Mouse (Mus musculus) stomach, embryonic 15.5 days (tissue): ENCODE measurements around the gene Nosip. TPM values are rescaled to one million over a fixed set of nuclear protein-coding genes. Genes with fewer than 3 reads are reported as not detected.
"Not testable (repeated sequence)": the region's sequence is repeated elsewhere in the genome, so short reads cannot be mapped to it uniquely, and the experiment has no call there.

Source experiments
- ATAC-seq: fragments of 200-750 bp; cut with Nextera tagmentation; 2 replicates; pipeline ENCODE4 v1.8.0; 2017; ENCODE audit warnings: low read depth, moderate number of reproducible peaks, moderate TSS enrichment; ENCODE audit not compliant: insufficient read depth, low FRiP score
- H3K27ac ChIP-seq: fragments of 300-500 bp; sonication (generic); 2 replicates; pipeline ENCODE4 v1.5.1; 2015; ENCODE audit warnings: mild to moderate bottlenecking, inconsistent platforms
- H3K27me3 ChIP-seq: fragments of 300-500 bp; sonication (generic); replicated peaks from 2 replicates; pipeline ENCODE4 v1.6.1; 2015; ENCODE audit warnings: inconsistent platforms
- H3K36me3 ChIP-seq: fragments of 300-500 bp; sonication (generic); 2 replicates; pipeline ENCODE4 v1.6.1; 2015; ENCODE audit warnings: inconsistent platforms
- H3K4me1 ChIP-seq: fragments of 300-500 bp; sonication (generic); 2 replicates; pipeline ENCODE4 v1.6.1; 2015; ENCODE audit warnings: inconsistent platforms
- H3K4me2 ChIP-seq: fragments of 300-500 bp; sonication (generic); 2 replicates; pipeline ENCODE4 v1.6.1; 2015; ENCODE audit warnings: mild to moderate bottlenecking, inconsistent platforms
- H3K4me3 ChIP-seq: fragments of 300-500 bp; sonication (generic); replicated peaks from 2 replicates; pipeline ENCODE4 v1.5.1; 2015; ENCODE audit warnings: inconsistent platforms
- H3K9ac ChIP-seq: fragments of 300-500 bp; sonication (generic); 2 replicates; pipeline ENCODE4 v1.6.1; 2015; ENCODE audit warnings: inconsistent platforms
- H3K9me3 ChIP-seq: fragments of 300-500 bp; sonication (generic); 2 replicates; pipeline ENCODE4 v1.6.1; 2016; ENCODE audit warnings: inconsistent platforms
- WGBS: fragments of 180-500 bp; shearing (Covaris S2); methylation state at CpG from one replicate; pipeline ENCODE4 v1.1.7; 2015; 5-methylcytosine and 5-hydroxymethylcytosine counted together
- polyA plus RNA-seq: library from polyadenylated mRNA; unstranded; fragments of >200 nt; fragmentation: Nextera tagmentation; extraction: Ambion mirVana; gene quantifications from 2 replicates; pipeline ENCODE4 v1.2.1, GENCODE M21; 2015

Gene Nosip
- polyA plus RNA-seq, 1 experiment from 2014 or later = 52.8 TPM

DNA sequence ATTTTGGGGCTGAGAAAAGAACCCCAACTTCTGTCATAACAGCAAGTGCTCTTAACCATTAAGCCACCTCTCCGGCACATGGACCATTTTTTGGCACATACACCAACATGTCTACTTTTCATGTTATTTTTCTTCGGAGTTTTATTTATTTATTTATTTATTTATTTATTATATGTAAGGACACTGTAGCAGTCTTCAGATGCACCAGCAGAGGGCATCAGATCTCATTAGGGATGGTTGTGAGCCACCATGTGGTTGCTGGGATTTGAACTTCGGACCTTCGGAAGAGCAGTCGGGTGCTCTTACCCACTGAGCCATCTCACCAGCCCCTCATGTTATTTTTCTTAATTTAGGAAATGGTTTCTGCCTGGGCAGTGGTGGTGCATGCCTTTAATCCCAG is 38.5 kb upstream of the Nosip start:
- not testable (repeated sequence) for H3K9me3 ChIP-seq, H3K9ac ChIP-seq, H3K27ac ChIP-seq, H3K4me2 ChIP-seq, H3K27me3 ChIP-seq, ATAC-seq, H3K4me3 ChIP-seq
- WGBS = 77% methylated on average over 5 of the region's 5 CpGs
- Histone ChIP-seq H3K4me1 (peaks cover 17% of the 10 kb centered on the region), H3K36me3 (peaks cover 17% of the 10 kb centered on the region)

DNA sequence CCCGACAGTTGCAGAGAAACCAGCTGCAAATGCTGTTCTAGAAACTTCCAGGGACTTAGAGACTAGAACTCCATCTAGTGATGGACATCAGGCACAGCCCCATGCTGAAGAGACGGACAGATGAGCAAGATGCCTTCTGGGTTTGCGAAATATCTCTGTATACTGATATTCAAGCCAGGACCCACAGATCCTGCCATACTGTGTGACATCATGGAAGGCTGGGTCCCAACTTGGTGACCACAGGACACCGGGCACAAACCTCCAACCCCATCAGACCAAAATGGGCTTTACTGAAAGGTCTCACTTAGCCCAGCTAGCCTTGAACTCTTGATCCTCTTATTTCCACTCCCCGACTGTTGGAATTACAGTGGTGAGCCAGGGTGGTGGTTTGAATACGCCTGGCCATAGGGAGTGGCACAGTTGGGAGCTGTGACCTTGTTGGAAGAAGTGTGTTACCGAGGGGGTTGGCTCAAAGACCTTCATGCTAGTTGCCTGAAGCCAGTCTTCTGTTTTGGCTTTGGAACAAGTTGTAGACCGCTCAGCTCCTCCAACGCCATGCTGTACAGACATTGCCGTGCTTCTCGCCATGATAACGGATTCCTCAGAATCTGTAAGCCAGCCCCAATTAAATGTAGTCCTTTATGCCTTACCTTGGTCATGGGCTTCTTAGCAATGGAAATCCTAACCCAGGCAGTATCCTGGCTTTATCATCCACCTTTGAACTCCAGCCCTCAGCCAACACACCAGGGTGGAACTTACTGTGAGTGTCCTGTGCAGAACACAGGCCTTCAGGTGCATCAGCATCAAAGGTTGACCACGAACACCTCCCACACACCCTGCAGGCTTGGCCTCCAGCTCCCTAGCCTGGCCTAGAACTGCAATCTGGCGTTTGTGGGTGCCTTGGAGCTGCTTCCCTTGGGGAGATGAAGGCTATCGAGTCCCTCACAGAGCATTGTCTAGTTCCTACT is 37.7 kb upstream of the Nosip start:
- WGBS = 82% methylated on average over 15 of the region's 15 CpGs

DNA sequence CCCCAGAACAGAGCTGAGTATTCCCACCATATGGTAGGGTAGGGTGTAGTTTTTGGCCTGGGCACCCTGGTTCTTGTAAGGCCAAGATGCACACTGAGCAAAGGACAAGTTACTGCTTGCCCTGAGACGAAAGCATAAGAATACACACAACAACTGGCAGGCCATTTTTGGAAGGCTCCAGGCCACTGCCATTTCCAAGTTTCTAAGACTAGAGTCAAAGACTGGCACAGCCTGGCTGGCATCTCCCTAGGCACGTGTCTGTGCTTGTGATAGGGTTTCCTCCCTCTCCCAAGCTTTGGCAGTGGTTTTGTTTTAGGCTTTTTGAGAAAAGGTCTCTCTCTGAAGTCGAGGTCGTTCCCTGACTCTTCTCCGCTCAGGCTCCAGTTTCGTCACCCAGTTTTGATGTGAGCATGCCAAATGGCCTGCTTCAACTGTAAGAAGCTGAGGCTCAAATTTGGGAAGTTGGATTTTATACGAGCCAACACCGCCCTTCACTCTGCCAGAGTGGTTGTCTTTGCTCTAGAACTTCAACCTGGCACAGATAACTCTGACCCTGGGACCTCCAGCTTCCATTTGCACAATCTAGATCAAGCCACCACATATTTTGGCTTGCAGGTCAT is 36.5 kb upstream of the Nosip start:
- no peak for ATAC-seq
- 66% methylated on average over 8 of the region's 8 CpGs for WGBS
- H3K9me3 ChIP-seq = no peaks in the 10 kb centered on the region
- peaks cover 35% of the 10 kb centered on the region for H3K36me3 ChIP-seq
- H3K27me3 ChIP-seq = no peaks in the 10 kb centered on the region
- peaks cover 8% of the 10 kb centered on the region; the same call in 1 of the 2 replicates for H3K4me1 ChIP-seq
- no peak overlapping the region for H3K9ac ChIP-seq
- no peak overlapping the region for H3K4me2 ChIP-seq
- H3K4me3 ChIP-seq = no peak overlapping the region
- peak overlapping the region; percentile 12; the same call in 1 of the 2 replicates for H3K27ac ChIP-seq

More for the DNA sequence above, 37.7 kb upstream of the Nosip start:
- peaks cover 24% of the 10 kb centered on the region for H3K36me3 ChIP-seq
- H3K9me3 ChIP-seq = no peaks in the 10 kb centered on the region
- no peaks in the 10 kb centered on the region for H3K27me3 ChIP-seq
- no peak for ATAC-seq
- H3K4me1 ChIP-seq = peaks cover 9% of the 10 kb centered on the region; the same call in 1 of the 2 replicates
- H3K27ac ChIP-seq = no peak overlapping the region
- no peak overlapping the region for H3K4me2 ChIP-seq
- H3K4me3 ChIP-seq = no peak overlapping the region
- no peak overlapping the region for H3K9ac ChIP-seq

DNA sequence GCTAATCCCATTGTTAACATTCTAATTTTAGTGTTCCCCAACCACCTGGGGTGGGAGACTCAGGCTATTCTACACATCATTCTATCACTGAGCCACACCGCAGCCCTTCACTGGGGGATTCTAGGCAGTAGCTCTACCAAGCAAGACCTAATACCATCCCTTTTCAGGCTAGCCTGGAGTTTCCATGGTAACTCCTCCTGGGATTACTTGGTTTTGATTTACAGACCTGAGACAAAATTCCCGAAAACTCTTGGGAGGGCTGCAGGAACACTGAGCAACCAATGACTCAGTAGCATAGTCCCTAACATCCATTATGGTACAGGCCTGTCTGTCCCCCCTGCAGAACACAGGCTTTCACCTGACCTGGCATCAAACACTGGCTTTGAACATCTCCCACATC is 36.0 kb upstream of the Nosip start:
- no peaks in the 10 kb centered on the region for H3K27me3 ChIP-seq
- H3K9me3 ChIP-seq = no peaks in the 10 kb centered on the region
- no peak overlapping the region for H3K4me2 ChIP-seq
- peaks cover 5% of the 10 kb centered on the region; the same call in 1 of the 2 replicates for H3K4me1 ChIP-seq
- WGBS = 63% methylated on average over 2 of the region's 2 CpGs
- H3K36me3 ChIP-seq = peaks cover 41% of the 10 kb centered on the region
- H3K9ac ChIP-seq = no peak overlapping the region
- H3K4me3 ChIP-seq = no peak overlapping the region
- H3K27ac ChIP-seq = no peak overlapping the region; the same call in 1 of the 2 replicates
- ATAC-seq = no peak

DNA sequence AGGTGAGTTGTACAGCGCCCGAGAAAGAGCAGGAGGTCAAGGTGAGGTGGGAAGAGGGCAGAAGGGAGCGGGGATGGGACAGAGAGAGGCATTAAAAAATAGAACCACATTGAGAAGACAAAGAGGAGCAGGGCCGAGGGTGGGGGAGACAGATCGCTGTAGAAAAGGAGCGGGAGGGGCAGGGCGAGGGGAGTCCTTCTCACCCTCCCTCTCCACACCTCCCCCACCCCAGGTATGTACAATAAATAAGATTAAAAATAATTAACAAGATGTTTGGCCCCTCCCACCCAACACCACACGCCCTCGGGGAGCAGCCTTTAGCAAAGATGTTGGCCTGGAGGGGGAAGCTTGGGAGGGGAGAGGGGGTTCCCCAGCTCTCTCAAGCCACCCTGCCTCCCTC is 34.5 kb upstream of the Nosip start:
- no peak for ATAC-seq
- no peak overlapping the region for H3K4me2 ChIP-seq
- WGBS = 82% methylated on average over 9 of the region's 9 CpGs
- no peaks in the 10 kb centered on the region for H3K27me3 ChIP-seq
- H3K27ac ChIP-seq = no peak overlapping the region
- no peaks in the 10 kb centered on the region for H3K9me3 ChIP-seq
- no peak overlapping the region for H3K4me3 ChIP-seq
- peaks cover 5% of the 10 kb centered on the region; the same call in 1 of the 2 replicates for H3K4me1 ChIP-seq
- peaks cover 54% of the 10 kb centered on the region for H3K36me3 ChIP-seq
- no peak overlapping the region for H3K9ac ChIP-seq

DNA sequence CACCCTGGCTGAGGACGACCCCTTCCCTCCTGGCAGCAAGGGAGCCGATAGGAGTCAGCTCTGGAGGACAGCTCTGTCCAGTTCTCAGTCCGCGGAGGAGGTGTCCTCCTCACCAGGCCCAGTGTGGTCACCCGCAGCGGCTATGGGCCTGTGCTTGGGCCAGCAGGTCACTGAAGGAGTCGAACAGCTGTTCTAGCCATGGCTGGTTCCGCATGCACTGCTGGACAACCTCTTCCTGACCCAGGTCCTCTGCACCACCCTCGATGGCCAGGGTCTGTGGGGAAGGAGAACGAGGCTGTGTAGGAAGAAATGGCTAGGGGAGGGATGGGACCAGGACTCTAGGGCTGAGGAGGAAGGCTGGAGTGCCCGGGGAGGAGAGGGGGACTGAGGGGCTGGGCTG is 33.9 kb upstream of the Nosip start:
- no peak overlapping the region for H3K27ac ChIP-seq

DNA sequence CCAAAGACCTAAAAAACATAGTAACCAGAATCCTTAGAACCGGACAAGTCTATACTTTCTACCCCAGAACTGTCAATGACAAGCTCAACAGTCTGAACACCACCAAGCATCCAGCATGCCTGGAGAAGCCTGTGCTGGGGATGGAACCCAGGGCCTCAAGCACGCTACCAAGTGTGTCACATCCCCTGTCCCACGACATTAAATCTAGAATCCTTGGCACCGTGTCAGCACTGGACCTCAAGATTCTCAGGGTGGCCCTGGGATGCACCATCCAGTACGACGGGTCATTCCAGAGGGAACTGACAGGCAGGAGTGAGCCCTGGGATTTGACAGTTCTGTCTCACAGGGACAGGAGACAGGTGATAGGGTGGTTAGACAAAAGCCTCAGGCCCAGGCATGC is 32.2 kb upstream of the Nosip start:
- Histone ChIP-seq H3K36me3 (peaks cover 74% of the 10 kb centered on the region), H3K27ac (no peak overlapping the region), H3K9ac (no peak overlapping the region), H3K9me3 (no peaks in the 10 kb centered on the region), H3K4me2 (no peak overlapping the region), H3K4me1 (peaks cover under 1% of the 10 kb centered on the region; the same call in 1 of the 2 replicates), H3K27me3 (no peaks in the 10 kb centered on the region), H3K4me3 (no peak overlapping the region)
- 92% methylated on average over 6 of the region's 6 CpGs for WGBS
- no peak for ATAC-seq

More for the DNA sequence above, 33.9 kb upstream of the Nosip start:
- 86% methylated on average over 11 of the region's 11 CpGs for whole genome bisulfite sequencing
- Histone ChIP-seq H3K4me2 (no peak overlapping the region), H3K4me1 (peaks cover 5% of the 10 kb centered on the region; the same call in 1 of the 2 replicates), H3K27me3 (no peaks in the 10 kb centered on the region), H3K36me3 (peaks cover 58% of the 10 kb centered on the region), H3K4me3 (no peak overlapping the region), H3K9me3 (no peaks in the 10 kb centered on the region), H3K9ac (no peak overlapping the region)
- no peak for ATAC-seq

DNA sequence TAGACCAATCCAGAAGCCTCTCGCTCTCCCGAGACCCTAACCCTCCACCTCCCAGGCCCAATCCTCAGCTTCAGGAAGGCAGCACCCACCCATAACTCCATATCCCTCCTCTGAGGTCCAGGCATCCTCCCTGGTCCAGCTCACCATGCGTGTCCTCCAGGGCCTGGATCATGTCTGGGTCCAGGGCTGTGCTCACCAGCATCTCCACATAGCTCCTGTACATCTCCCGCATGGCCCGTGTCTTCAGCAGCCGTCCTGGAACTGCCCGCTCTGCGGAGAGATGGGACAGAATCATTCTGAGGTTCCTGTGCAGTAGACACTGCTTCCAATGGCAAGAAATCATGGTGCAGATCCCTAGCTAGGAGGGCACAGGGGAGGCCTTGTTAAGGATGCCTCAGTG is 31.4 kb upstream of the Nosip start:
- H3K36me3 ChIP-seq = peaks cover 83% of the 10 kb centered on the region
- H3K4me1 ChIP-seq = no peaks in the 10 kb centered on the region
- no peak overlapping the region for H3K27ac ChIP-seq
- H3K9ac ChIP-seq = no peak overlapping the region
- H3K9me3 ChIP-seq = no peaks in the 10 kb centered on the region
- H3K4me2 ChIP-seq = no peak overlapping the region
- H3K27me3 ChIP-seq = no peaks in the 10 kb centered on the region
- H3K4me3 ChIP-seq = no peak overlapping the region
- WGBS = 94% methylated on average over 8 of the region's 8 CpGs
- no peak for ATAC-seq

DNA sequence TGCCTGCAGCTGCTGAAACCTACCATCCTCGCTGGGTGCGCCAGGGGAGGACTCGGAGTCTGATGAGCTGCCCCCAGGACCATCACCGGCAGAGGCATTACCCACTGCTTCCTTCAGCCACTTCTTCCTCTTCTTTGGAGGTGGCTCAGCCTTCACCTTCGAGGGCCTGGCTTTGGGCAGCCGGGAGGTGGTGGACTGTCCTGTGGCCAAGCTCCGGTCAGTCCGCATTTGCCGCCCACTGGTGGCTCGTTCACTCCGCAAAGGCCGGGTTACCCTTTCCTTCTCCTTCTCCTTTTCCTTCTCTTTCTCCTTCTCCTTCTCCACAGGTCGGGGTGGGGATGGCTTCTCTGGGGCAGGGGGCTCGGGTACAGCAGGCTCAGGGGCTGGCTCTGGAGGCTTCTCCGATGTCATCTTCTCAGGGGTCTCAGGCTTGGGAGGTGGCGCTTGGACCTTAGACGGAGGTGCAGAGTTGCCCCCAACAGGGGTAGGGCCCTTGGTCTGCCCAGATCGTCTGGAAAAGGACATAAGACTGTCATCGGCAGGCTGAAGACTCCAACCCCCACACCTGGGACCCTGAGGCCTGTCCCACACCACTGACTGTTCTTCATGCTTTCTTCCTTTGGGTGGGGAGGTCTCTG is 28.4 kb upstream of the Nosip start:
- no peaks in the 10 kb centered on the region for H3K27me3 ChIP-seq
- no peak overlapping the region for H3K4me3 ChIP-seq
- H3K27ac ChIP-seq = no peak overlapping the region
- peaks cover 83% of the 10 kb centered on the region for H3K36me3 ChIP-seq
- H3K4me2 ChIP-seq = no peak overlapping the region
- no peaks in the 10 kb centered on the region for H3K9me3 ChIP-seq
- H3K4me1 ChIP-seq = no peaks in the 10 kb centered on the region
- 94% methylated on average over 19 of the region's 19 CpGs for WGBS
- H3K9ac ChIP-seq = no peak overlapping the region
- ATAC-seq = no peak

DNA sequence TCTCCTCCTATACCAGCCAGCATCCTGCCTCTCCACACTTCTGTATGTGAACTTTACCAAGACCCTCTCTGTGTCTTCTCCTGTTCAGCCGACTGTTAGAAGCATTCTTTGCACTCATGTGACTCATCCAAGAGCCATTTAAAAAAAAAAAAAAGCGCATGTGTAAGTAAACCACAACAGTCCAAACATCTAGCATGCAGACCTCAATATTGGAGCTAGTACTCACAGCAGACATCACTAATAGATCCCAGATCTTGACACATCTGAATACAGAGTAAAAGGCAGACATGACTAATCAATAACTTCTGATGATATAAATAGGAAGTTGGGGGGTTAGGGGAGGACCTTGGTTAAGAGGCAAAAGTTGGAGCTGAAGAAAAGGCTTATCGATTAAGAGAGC is 26.6 kb upstream of the Nosip start:
- Histone ChIP-seq H3K9me3 (no peaks in the 10 kb centered on the region), H3K4me3 (no peak overlapping the region), H3K4me2 (no peak overlapping the region), H3K36me3 (peaks cover 75% of the 10 kb centered on the region), H3K9ac (no peak overlapping the region), H3K27ac (no peak overlapping the region), H3K27me3 (no peaks in the 10 kb centered on the region), H3K4me1 (no peaks in the 10 kb centered on the region)
- no peak for ATAC-seq
- WGBS = 80% methylated on average over 3 of the region's 3 CpGs

DNA sequence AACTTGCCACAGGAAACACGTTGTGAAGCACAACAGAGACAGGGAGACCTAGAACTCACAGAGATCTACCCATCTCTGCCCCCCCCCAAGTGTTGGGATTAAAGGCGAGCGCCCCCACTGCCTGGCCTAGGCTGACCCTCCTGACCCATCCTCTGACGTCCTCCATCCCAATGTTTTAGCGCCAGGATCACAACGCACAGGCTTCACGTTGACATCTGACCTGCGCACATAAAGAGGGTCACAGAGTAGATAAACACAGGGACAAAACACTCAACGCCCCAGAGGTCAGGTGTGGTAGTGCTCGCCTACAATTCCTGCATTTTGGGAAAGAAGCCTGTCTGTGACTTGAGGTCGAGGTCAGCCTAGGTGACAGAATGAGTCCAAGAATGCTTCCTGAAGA is 25.5 kb upstream of the Nosip start:
- no peaks in the 10 kb centered on the region for H3K9me3 ChIP-seq

More for the DNA sequence above, 25.5 kb upstream of the Nosip start:
- no peak for ATAC-seq
- Histone ChIP-seq H3K4me3 (no peak overlapping the region), H3K9ac (no peak overlapping the region), H3K27ac (no peak overlapping the region), H3K27me3 (no peaks in the 10 kb centered on the region), H3K4me1 (no peaks in the 10 kb centered on the region), H3K4me2 (no peak overlapping the region), H3K36me3 (peaks cover 70% of the 10 kb centered on the region)
- 81% methylated on average over 11 of the region's 11 CpGs for WGBS
